Mouse (Mus musculus) kidney, embryonic 14.5 days (tissue): ENCODE results near the gene Neurl2. TPM values are rescaled to one million over a fixed set of nuclear protein-coding genes. Genes with fewer than 3 reads are reported as not detected.

Experiments used
- ATAC-seq: fragments of 200-750 bp; cut with Nextera tagmentation; 2 replicates; pipeline ENCODE4 v1.8.0; 2017; ENCODE audit warnings: moderate number of reproducible peaks, mild to moderate bottlenecking, moderate TSS enrichment, moderate library complexity; ENCODE audit not compliant: low FRiP score, low TSS enrichment
- H3K27ac ChIP-seq: fragments of 300-500 bp; sonication (generic); 2 replicates; pipeline ENCODE4 v1.5.1; 2014; ENCODE audit warnings: low read depth, mild to moderate bottlenecking, low read length, moderate library complexity, mixed read lengths
- H3K27me3 ChIP-seq: fragments of 300-500 bp; sonication (generic); 2 replicates; pipeline ENCODE4 v1.6.1; 2014; ENCODE audit warnings: mild to moderate bottlenecking, low read length; ENCODE audit not compliant: control insufficient read depth, insufficient read depth
- H3K36me3 ChIP-seq: fragments of 300-500 bp; sonication (generic); 2 replicates; pipeline ENCODE4 v1.6.1; 2014; ENCODE audit warnings: low read length, mixed read lengths; ENCODE audit not compliant: control insufficient read depth, insufficient read depth
- H3K4me1 ChIP-seq: fragments of 300-500 bp; sonication (generic); 2 replicates; pipeline ENCODE4 v1.6.1; 2014; ENCODE audit warnings: low read length, mixed read lengths; ENCODE audit not compliant: control insufficient read depth, insufficient read depth
- H3K4me2 ChIP-seq: fragments of 300-500 bp; sonication (generic); replicated peaks from 2 replicates; pipeline ENCODE4 v1.6.1; 2014; ENCODE audit warnings: low read depth, mild to moderate bottlenecking, low read length
- H3K4me3 ChIP-seq: fragments of 300-500 bp; sonication (generic); 2 replicates; pipeline ENCODE4 v1.5.1; 2014; ENCODE audit warnings: mild to moderate bottlenecking, low read length
- H3K9ac ChIP-seq: fragments of 300-500 bp; sonication (generic); 2 replicates; pipeline ENCODE4 v1.6.1; 2014; ENCODE audit warnings: low read depth, mild to moderate bottlenecking, low read length, moderate library complexity
- H3K9me3 ChIP-seq: fragments of 300-500 bp; sonication (generic); 2 replicates; pipeline ENCODE4 v1.6.1; 2016; ENCODE audit warnings: low read length; ENCODE audit not compliant: control insufficient read depth
- WGBS: fragments of 180-500 bp; shearing (Covaris S2); extraction: QIAGEN DNeasy Blood & Tissue Kit; methylation state at CpG from one replicate; pipeline ENCODE4 v1.1.7; 2014; 5-methylcytosine and 5-hydroxymethylcytosine counted together
- polyA plus RNA-seq: library from polyadenylated mRNA; unstranded; fragments of >200 nt; fragmentation: Nextera tagmentation; extraction: Ambion mirVana; gene quantifications from 2 replicates; pipeline ENCODE4 v1.2.1, GENCODE M21; 2014

Gene Neurl2
- polyA plus RNA-seq, 1 experiment from 2014 or later, result 6.6 TPM

DNA sequence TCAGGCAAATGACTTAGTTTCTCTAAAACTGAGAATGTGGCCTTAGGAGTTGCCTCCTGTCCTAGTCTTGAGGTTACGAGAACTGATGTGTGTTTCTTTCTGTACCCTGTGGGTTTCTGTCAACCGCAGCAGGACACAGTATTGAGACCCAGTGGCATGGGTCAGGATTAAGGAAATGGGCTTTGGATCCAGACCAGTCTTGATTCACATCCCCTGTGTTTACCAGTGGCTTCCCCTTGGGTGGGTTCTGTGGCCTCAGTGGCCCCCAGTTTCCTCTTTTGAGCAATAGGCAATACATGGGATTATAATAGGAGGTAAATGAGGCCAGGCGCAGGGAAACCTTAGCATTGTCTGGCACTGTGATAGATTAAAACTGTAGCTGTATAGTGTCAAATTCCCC is 46.2 kb downstream of the Neurl2 start:
- no peaks in the 10 kb centered on the region for H3K9me3 ChIP-seq
- WGBS, result 90% methylated on average over 3 of the region's 3 CpGs
- peaks cover 21% of the 10 kb centered on the region for H3K36me3 ChIP-seq
- peaks cover 13% of the 10 kb centered on the region; the same call in 1 of the 2 replicates for H3K4me1 ChIP-seq
- ATAC-seq, result no peak
- H3K4me2 ChIP-seq, result peak overlapping the region; percentile 93
- H3K27me3 ChIP-seq, result no peaks in the 10 kb centered on the region
- H3K9ac ChIP-seq, result peak overlapping the region; percentile 78
- H3K27ac ChIP-seq, result no peak overlapping the region
- peak overlapping the region; percentile 71 for H3K4me3 ChIP-seq

- Histone ChIP-seq H3K9me3 (no peaks in the 10 kb centered on the region), H3K4me2 (peak overlapping the region; percentile 93), H3K27me3 (no peaks in the 10 kb centered on the region), H3K36me3 (peaks cover 15% of the 10 kb centered on the region; the same call in 1 of the 2 replicates), H3K27ac (peak overlapping the region; percentile 83; the same call in 1 of the 2 replicates), H3K4me3 (peak overlapping the region; percentile 71), H3K4me1 (peaks cover 13% of the 10 kb centered on the region; the same call in 1 of the 2 replicates), H3K9ac (peak overlapping the region; percentile 78)
- WGBS, result 7% methylated on average over 15 of the region's 15 CpGs
- ATAC-seq, result peak; percentile 7; the same call in 1 of the 2 replicates
These were observed 46.8 kb downstream of the Neurl2 start for GRCm38 (mm10) chr2:164786388-164786885.

- peak within 1 kb of the TSS; percentile 83 for H3K27ac ChIP-seq
- peak within 1 kb of the TSS; percentile 71 for H3K4me3 ChIP-seq
- no peaks in the 10 kb centered on the region for H3K9me3 ChIP-seq
- H3K27me3 ChIP-seq, result no peaks in the 10 kb centered on the region
- peaks cover 9% of the 10 kb centered on the region; the same call in 1 of the 2 replicates for H3K36me3 ChIP-seq
- under 1% methylated on average over 82 of the region's 89 CpGs for WGBS
- H3K4me2 ChIP-seq, result peak within 1 kb of the TSS; percentile 93
- H3K4me1 ChIP-seq, result peaks cover 13% of the 10 kb centered on the region; the same call in 1 of the 2 replicates
- peak within 1 kb of the TSS; percentile 78 for H3K9ac ChIP-seq
- ATAC-seq, result peak; percentile 92
These were observed 47.5 kb downstream of the Neurl2 start, which contains the start of gene Snx21 for GRCm38 (mm10) chr2:164785481-164786387. Gene Snx21, plus strand, starts transcription at chr2:164785823.

DNA sequence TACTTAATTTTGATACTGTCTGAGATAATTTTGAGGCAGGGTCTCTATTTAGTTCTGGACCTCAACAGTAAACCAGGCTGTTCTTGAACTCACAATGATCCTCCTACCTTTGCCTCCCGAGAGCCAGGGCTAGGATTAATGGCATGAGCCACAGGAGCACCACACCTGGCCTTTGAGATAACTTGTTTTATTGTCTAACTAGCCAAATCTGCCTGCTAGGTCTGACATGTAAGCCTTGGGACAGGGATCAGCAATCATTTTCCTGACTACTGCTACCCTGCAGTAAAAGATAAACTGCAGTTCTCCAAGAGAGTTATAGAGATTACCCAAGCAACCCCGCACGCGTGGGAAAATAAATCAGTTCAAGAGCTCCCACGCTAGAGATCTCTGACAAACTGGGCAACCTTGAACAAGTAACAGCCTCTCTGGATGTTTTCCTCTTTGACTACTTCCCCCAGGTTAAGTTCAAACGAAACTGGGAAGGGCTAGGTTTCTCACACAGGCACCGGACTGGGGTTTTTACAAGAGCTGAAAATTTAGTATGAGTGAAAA is 48.3 kb downstream of the Neurl2 start:
- Histone ChIP-seq H3K4me2 (peak overlapping the region; percentile 93), H3K36me3 (peaks cover 5% of the 10 kb centered on the region; the same call in 1 of the 2 replicates), H3K27ac (peak overlapping the region; percentile 83), H3K4me1 (peaks cover 13% of the 10 kb centered on the region; the same call in 1 of the 2 replicates), H3K4me3 (peak overlapping the region; percentile 71), H3K27me3 (no peaks in the 10 kb centered on the region), H3K9me3 (no peaks in the 10 kb centered on the region), H3K9ac (peak overlapping the region; percentile 78)
- ATAC-seq, result no peak
- 5% methylated on average over 7 of the region's 7 CpGs for WGBS

- Histone ChIP-seq H3K9ac (no peak overlapping the region), H3K27ac (no peak overlapping the region), H3K36me3 (peaks cover 3% of the 10 kb centered on the region; the same call in 1 of the 2 replicates), H3K4me3 (no peak overlapping the region), H3K4me1 (peaks cover 13% of the 10 kb centered on the region; the same call in 1 of the 2 replicates), H3K9me3 (no peaks in the 10 kb centered on the region), H3K4me2 (no peak overlapping the region), H3K27me3 (no peaks in the 10 kb centered on the region)
- WGBS, result 78% methylated on average over 7 of the region's 7 CpGs
- no peak for ATAC-seq
These were observed 49.2 kb downstream of the Neurl2 start for GRCm38 (mm10) chr2:164783926-164784581.

- H3K9me3 ChIP-seq, result no peaks in the 10 kb centered on the region
- H3K4me2 ChIP-seq, result no peak overlapping the region
- peaks cover 10% of the 10 kb centered on the region; the same call in 1 of the 2 replicates for H3K4me1 ChIP-seq
- WGBS, result 74% methylated on average over 4 of the region's 4 CpGs
- H3K27ac ChIP-seq, result no peak overlapping the region
- no peak for ATAC-seq
- H3K27me3 ChIP-seq, result no peaks in the 10 kb centered on the region
- no peaks in the 10 kb centered on the region for H3K36me3 ChIP-seq
- H3K4me3 ChIP-seq, result no peak overlapping the region
- H3K9ac ChIP-seq, result no peak overlapping the region
These were observed 51.4 kb downstream of the Neurl2 start for GRCm38 (mm10) chr2:164781876-164782275.

Other genes with a start within 250 kb of the Neurl2 start
- not detected in 2 replicates for gene Wfdc6a, start 248.0 kb downstream of the Neurl2 start, polyA plus RNA-seq
- gene Eppin, start 239.9 kb downstream of the Neurl2 start, polyA plus RNA-seq, result not detected in 2 replicates
- not detected in 2 replicates for gene Wfdc6b, start 219.9 kb downstream of the Neurl2 start, polyA plus RNA-seq
- gene Wfdc8, start 219.8 kb downstream of the Neurl2 start, polyA plus RNA-seq, result not detected in 2 replicates
- not detected in 2 replicates for gene Wfdc16, start 194.7 kb downstream of the Neurl2 start, polyA plus RNA-seq
- not detected in 2 replicates for gene Wfdc10, start 177.4 kb downstream of the Neurl2 start, polyA plus RNA-seq
- not detected in 2 replicates for gene Wfdc9, start 176.9 kb downstream of the Neurl2 start, polyA plus RNA-seq
- gene Wfdc11, start 159.4 kb downstream of the Neurl2 start, polyA plus RNA-seq, result not detected in 2 replicates
- gene Wfdc13, start 148.3 kb downstream of the Neurl2 start, polyA plus RNA-seq, result 0.54 and 0.93 TPM in 2 replicates
- 1.1 and 1.4 TPM in 2 replicates for gene Spint4, start 135.0 kb downstream of the Neurl2 start, polyA plus RNA-seq
- not detected in 2 replicates for gene Spint5, start 118.2 kb downstream of the Neurl2 start, polyA plus RNA-seq
- gene Wfdc3, start 87.5 kb downstream of the Neurl2 start, polyA plus RNA-seq, result 0.83 and 1.4 TPM in 2 replicates
- gene Dnttip1, start 87.5 kb downstream of the Neurl2 start, polyA plus RNA-seq, result 64.4 and 70.8 TPM in 2 replicates
- gene Ube2c, start 63.6 kb downstream of the Neurl2 start, polyA plus RNA-seq, result 559 and 687 TPM in 2 replicates
- gene Tnnc2, start 53.5 kb downstream of the Neurl2 start, polyA plus RNA-seq, result 1.8 and 1.9 TPM in 2 replicates
- gene Snx21, start 47.6 kb downstream of the Neurl2 start, polyA plus RNA-seq, result 16.0 and 16.6 TPM in 2 replicates
- gene Acot8, start 28.6 kb downstream of the Neurl2 start, polyA plus RNA-seq, result 13.7 and 17.0 TPM in 2 replicates
- 7.3 and 9.0 TPM in 2 replicates for gene Zswim3, start 28.4 kb downstream of the Neurl2 start, polyA plus RNA-seq
- gene Zswim1, start 10.8 kb downstream of the Neurl2 start, polyA plus RNA-seq, result 12.4 and 20.0 TPM in 2 replicates
- not detected in 2 replicates for gene Spata25, start 4.9 kb downstream of the Neurl2 start, polyA plus RNA-seq
- gene Ctsa, start 583 bp downstream of the Neurl2 start, polyA plus RNA-seq, result 122 and 135 TPM in 2 replicates
- 25.7 and 34.6 TPM in 2 replicates for gene Pltp, start 24.3 kb upstream of the Neurl2 start, polyA plus RNA-seq
- 68.9 and 72.9 TPM in 2 replicates for gene Pcif1, start 45.8 kb upstream of the Neurl2 start, polyA plus RNA-seq
- 10.7 and 13.8 TPM in 2 replicates for gene Zfp335, start 78.3 kb upstream of the Neurl2 start, polyA plus RNA-seq
- gene Mmp9, start 107.3 kb upstream of the Neurl2 start, polyA plus RNA-seq, result 0.76 and 1.4 TPM in 2 replicates
- gene Slc12a5, start 127.3 kb upstream of the Neurl2 start, polyA plus RNA-seq, result 1.5 and 1.6 TPM in 2 replicates
- 34.6 and 71.1 TPM in 2 replicates for gene Ncoa5, start 201.4 kb upstream of the Neurl2 start, polyA plus RNA-seq
- 6.4 and 7.3 TPM in 2 replicates for gene Cd40, start 222.2 kb upstream of the Neurl2 start, polyA plus RNA-seq